Mouse (Mus musculus): ENCODE data around the gene Palb2.

GRCm38 (mm10) chr7:122163766-122164165 is 31.0 kb upstream of the Palb2 start:
- TF ChIP-seq CTCF (IDR thresholded peaks at IDR 0.05; ENCODE audit: low read depth), result no peak
- no peak for TF ChIP-seq EP300 (optimal IDR thresholded peaks at IDR 0.05)
